Mouse (Mus musculus) liver, adult 2 months (tissue): ENCODE measurements at regions not wholly inside any gene's neighbourhood (a gene's known extent, or its start where the extent isn't known, plus 50 kb on each side); places are given as distances from the start of the nearest gene placed in this dataset.

Source experiments
- DNase-seq: peaks from one replicate; pipeline ENCODE4 v3.0.0-alpha.2; 2011; ENCODE audit warnings: low read depth, low spot score; ENCODE audit errors: extremely low read depth
- H3K27ac ChIP-seq: fragments of 200-500 bp; replicated peaks from 2 replicates; pipeline ENCODE4 v1.5.1; 2012; ENCODE audit warnings: low read depth, mild to moderate bottlenecking, control low read depth, inconsistent platforms, low read length; ENCODE audit not compliant: insufficient read depth
- H3K27me3 ChIP-seq: fragments of 200-500 bp; 2 replicates; pipeline ENCODE4 v1.6.1; 2012; ENCODE audit warnings: mild to moderate bottlenecking, moderate library complexity, low read length, inconsistent platforms; ENCODE audit not compliant: control insufficient read depth, insufficient read depth
- H3K36me3 ChIP-seq: fragments of 200-500 bp; 2 replicates; pipeline ENCODE4 v1.6.1; 2012; ENCODE audit warnings: low read length, inconsistent platforms; ENCODE audit not compliant: control insufficient read depth, insufficient read depth
- H3K4me1 ChIP-seq: fragments of 200-500 bp; 2 replicates; pipeline ENCODE4 v1.6.1; 2011; ENCODE audit warnings: low read length; ENCODE audit not compliant: control insufficient read depth, insufficient read depth
- H3K4me3 ChIP-seq: fragments of 200-500 bp; 2 replicates; pipeline ENCODE4 v1.5.1; 2011; ENCODE audit warnings: low read depth, mild to moderate bottlenecking, control low read depth, low read length, moderate library complexity; ENCODE audit not compliant: insufficient read depth
- H3K79me2 ChIP-seq: fragments of 200-500 bp; 2 replicates; pipeline ENCODE4 v1.6.1; 2012; ENCODE audit warnings: inconsistent platforms, mild to moderate bottlenecking, low read length, moderate library complexity; ENCODE audit not compliant: control insufficient read depth, insufficient read depth
- H3K9ac ChIP-seq: fragments of 200-500 bp; 2 replicates; pipeline ENCODE4 v1.6.1; 2012; ENCODE audit warnings: low read depth, mild to moderate bottlenecking, control low read depth, inconsistent platforms, low read length
- CTCF ChIP-seq: fragments of 200-500 bp; IDR thresholded peaks from 2 replicates; pipeline ENCODE4 v1.5.1; 2011; ENCODE audit warnings: low read depth, low read length, control low read depth
- POLR2A ChIP-seq: fragments of 200-500 bp; IDR thresholded peaks from 2 replicates; pipeline ENCODE4 v1.6.1; 2011; ENCODE audit warnings: low read length, control low read depth; ENCODE audit not compliant: insufficient read depth; ENCODE audit errors: extremely low read depth
- whole genome bisulfite sequencing: fragments of 180-500 bp; shearing (Covaris S2); methylation state at CpG from one replicate; pipeline ENCODE4 v1.1.7; 2018; 5-methylcytosine and 5-hydroxymethylcytosine counted together

DNA sequence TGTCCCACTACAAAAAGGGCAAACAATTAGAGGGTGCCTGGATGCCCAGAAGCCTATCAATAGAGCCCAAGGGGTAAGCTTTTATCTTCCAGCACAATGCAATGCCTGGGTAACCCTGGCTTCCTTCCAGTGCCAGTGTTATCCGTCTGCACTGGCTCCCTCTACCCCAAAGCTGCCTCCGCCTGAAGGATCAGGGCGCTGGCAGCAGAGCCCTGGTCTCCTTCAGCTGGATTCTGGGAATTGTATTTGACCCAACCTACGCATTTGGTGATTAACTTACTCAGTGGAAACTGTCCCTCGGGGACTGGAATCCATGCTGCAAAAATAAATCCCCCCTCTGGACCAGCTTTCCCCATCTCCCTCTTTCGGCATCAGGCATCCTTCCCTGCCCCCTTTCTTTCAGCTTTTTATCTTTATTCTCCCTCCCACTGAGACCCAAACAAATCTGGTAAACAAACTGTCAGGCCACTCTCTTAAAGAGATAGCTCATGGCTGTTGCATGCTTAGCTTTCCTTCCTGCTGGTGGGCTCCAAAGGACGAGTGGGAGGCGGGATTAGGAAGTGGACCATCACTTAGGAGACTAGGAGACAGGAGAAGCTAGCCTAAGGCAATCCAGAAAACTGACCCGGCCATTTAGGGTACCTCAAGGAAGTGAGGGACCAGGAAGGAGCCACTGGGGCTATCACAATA, 111.5 kb upstream of the Haao start:
- no peak for DNase-seq
- H3K36me3 ChIP-seq: no peaks in the 10 kb centered on the region
- no peaks in the 10 kb centered on the region for H3K27me3 ChIP-seq
- peak overlapping the region; percentile 52; the same call in 1 of the 2 replicates for H3K27ac ChIP-seq
- H3K4me1 ChIP-seq: 0 out of 2 replicates have a peak, but pooled peaks cover 5% of the 10 kb centered on the region
- H3K79me2 ChIP-seq: no peaks in the 10 kb centered on the region
- H3K9ac ChIP-seq: 0 out of 2 replicates have a peak overlapping the region, but pooled peaks have one; percentile 23
- H3K4me3 ChIP-seq: no peak overlapping the region
- 53% methylated on average over 9 of the region's 9 CpGs for WGBS
- no peak for TF ChIP-seq CTCF
- no peak for TF ChIP-seq POLR2A

DNA sequence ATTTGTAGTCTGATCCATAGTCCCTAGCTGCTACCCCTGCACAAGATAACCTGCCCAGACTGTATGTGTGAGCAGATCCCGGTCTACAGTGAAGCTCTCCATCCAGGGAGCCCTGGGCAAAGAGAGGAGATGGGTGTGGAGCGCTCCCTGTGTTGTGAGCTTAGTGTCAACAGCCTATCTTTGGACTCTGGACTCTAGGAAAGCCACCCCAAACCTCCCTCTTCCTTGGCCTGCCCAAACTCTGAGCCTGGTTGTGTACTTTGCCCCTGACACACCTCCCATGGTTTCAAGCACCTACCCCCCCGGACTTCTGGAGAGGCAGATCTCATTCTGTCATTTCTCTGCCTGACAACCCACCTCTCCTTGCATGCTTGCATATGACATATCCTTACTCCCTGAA, 110.9 kb upstream of the Haao start:
- Histone ChIP-seq H3K4me3 (no peak overlapping the region), H3K36me3 (no peaks in the 10 kb centered on the region), H3K79me2 (no peaks in the 10 kb centered on the region), H3K27me3 (no peaks in the 10 kb centered on the region), H3K27ac (peak overlapping the region; percentile 52), H3K9ac (peak overlapping the region; percentile 31; the same call in 1 of the 2 replicates), H3K4me1 (0 out of 2 replicates have a peak, but pooled peaks cover 5% of the 10 kb centered on the region)
- 34% methylated on average over 3 of the region's 3 CpGs for WGBS
- peak; percentile 31 for DNase-seq
- TF ChIP-seq CTCF (no peak), POLR2A (no peak)

DNA sequence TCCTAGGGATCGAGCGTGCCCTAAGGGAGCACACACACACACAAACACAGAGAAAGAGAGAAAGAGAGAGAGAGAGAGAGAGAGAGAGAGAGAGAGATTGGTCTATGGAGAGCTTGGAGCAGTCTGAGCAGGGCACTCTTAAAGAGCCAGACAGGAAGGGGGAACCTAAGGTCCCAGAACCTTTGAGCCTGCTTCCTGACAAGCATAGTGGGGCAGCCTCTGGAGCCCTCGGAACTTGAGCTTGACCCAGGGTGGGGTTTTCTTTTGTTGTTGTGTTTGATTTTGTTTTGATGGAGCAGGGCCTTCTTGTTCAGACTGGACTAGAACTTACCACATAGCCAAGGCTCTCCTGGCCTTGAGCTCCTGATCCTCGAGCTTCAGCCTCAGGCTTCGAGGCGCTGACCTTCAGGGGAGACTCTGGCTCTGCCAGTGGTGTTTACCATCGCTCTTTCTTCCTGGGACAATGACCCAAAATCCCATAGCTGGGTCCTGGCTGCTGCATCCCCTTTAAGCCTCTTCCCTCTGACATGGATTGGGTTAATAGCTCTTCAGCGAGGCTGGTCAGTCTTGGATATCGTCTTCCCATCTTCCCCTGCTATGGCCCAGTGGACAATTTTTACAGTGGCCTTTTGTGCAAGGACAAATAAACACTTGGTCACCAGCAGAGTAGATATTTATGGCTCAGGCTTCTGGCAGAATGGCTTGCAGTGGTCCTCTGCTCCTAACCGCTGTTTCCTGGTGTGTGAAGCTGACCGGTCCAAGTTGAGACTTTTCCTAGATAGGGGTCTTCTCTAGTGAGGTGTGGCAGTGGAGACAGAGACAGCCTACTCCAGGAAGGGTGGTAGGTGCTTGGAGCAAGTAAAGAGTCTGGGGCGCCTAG, 110.1 kb upstream of the Haao start:
- Histone ChIP-seq H3K79me2 (no peaks in the 10 kb centered on the region), H3K36me3 (no peaks in the 10 kb centered on the region), H3K4me1 (0 out of 2 replicates have a peak, but pooled peaks cover 5% of the 10 kb centered on the region), H3K4me3 (no peak overlapping the region), H3K27me3 (no peaks in the 10 kb centered on the region), H3K27ac (peak overlapping the region; percentile 52), H3K9ac (no peak overlapping the region)
- DNase-seq: no peak
- WGBS: 69% methylated on average over 12 of the region's 12 CpGs
- TF ChIP-seq CTCF (no peak), POLR2A (no peak)

DNA sequence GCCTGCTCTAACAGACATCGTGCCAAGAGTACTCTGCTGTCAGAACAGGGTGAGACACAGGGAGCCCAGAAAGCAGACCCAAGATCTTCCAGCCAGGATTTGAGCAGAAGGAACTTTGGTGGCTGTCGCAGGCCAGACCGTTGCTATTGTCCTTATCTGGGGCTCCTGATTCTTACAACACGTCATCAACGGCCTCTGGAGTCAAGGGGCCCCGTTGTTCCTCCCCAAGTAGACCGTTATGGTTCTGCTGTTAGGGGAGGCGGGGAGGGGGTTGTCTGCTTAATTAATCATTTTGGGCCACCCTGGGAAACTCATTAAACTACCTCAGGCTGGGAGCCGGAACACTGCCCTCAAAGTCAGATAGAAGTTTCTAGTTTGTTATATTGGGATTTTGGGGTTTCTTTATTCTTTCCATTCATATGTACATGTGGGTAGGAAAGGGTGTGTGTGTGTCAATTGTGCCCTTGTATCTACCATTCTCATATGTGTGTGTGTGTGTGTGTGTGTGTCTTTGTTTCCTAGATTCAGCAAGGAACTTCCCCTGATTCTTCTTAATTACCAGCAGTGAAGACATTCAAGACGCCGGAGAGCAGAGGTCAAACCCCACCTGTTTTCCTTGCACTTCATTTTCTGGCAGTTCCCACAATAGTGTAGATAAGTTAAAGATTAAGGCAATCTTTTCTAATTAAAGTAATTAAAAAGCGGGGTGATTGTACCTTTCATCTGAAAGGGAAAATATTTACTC, 109.2 kb upstream of the Haao start:
- H3K79me2 ChIP-seq: no peaks in the 10 kb centered on the region
- no peak for DNase-seq
- WGBS: 82% methylated on average over 12 of the region's 12 CpGs
- no peak overlapping the region for H3K4me3 ChIP-seq
- no peak for TF ChIP-seq CTCF
- TF ChIP-seq POLR2A: no peak
- peak overlapping the region; percentile 4 for H3K27ac ChIP-seq
- no peaks in the 10 kb centered on the region for H3K36me3 ChIP-seq
- H3K4me1 ChIP-seq: 0 out of 2 replicates have a peak, but pooled peaks cover 5% of the 10 kb centered on the region
- no peaks in the 10 kb centered on the region for H3K27me3 ChIP-seq
- no peak overlapping the region; the same call in 1 of the 2 replicates for H3K9ac ChIP-seq

DNA sequence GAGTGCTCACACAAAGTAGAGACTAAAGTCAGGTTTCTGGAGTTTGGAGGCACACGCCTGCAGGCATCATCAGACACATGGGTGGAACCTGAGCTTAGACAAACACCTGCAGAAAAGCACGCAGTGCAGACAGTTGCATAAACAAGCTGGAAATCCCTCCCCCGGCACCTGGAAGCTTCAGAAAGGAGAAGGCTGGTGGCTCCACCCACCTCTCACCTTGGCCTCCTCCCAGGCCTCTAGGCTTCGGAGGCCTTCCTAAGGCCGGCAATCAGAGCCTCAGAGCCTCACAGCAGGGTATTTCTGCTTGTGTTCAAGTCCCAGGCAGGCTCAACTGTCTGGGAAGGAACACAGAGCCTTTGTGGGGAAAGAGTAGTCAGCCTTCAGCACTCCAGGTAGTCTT, 108.2 kb upstream of the Haao start:
- Histone ChIP-seq H3K27ac (no peak overlapping the region; the same call in 1 of the 2 replicates), H3K9ac (no peak overlapping the region), H3K4me1 (0 out of 2 replicates have a peak, but pooled peaks cover 5% of the 10 kb centered on the region), H3K27me3 (no peaks in the 10 kb centered on the region), H3K36me3 (no peaks in the 10 kb centered on the region), H3K4me3 (no peak overlapping the region), H3K79me2 (no peaks in the 10 kb centered on the region)
- WGBS: 50% methylated on average over 5 of the region's 5 CpGs
- DNase-seq: no peak
- no peak for TF ChIP-seq CTCF
- no peak for TF ChIP-seq POLR2A
